Mouse (Mus musculus): ENCODE results near the gene Tcf25.

DNA sequence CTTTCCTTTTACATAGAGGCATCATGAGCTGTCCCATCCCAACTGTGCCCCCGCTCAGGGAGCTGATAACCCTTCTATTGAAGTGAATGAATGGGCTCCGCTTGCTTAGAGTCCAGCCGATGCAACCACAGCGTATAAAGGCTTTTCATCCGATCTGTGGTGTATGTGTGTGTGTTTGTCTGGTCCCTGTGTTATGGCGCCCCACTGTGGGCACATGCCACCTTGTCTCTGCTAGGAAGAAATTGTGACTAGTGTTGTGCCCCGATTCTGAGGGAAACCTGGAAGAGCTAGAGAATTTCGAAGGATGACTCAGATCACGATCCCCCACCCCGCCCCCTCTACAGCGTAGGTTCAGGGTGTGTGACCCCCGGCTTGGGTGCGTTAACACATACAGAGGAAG lies 20.8 kb upstream of the Tcf25 start:
- TF ChIP-seq CTCF (IDR thresholded peaks at IDR 0.05; ENCODE audit: low read depth): peak; percentile 85
- TF ChIP-seq EP300 (IDR thresholded peaks at IDR 0.05; ENCODE audit: low read depth): no peak
